Mouse (Mus musculus) R1 (cell line): ENCODE results near the gene Bphl.
"Not testable (repeated sequence)": the region's sequence is repeated elsewhere in the genome, so short reads cannot be mapped to it uniquely, and the experiment has no call there.

Source experiments
- DNase-seq: peaks from one replicate; pipeline ENCODE4 v3.0.0-alpha.2; 2018; ENCODE audit warnings: low read depth, low spot score

Bphl gene

GRCm38 (mm10) chr13:34051692-34052091, 14.3 kb downstream of the Bphl start:
- DNase-seq: no peak

- no peak for DNase-seq
Measured at GRCm38 (mm10) chr13:34053673-34054282, 16.4 kb downstream of the Bphl start.

GRCm38 (mm10) chr13:34054391-34054790, 17.0 kb downstream of the Bphl start:
- peak; percentile 29 for DNase-seq

- no peak for DNase-seq
Measured at GRCm38 (mm10) chr13:34054983-34055382, 17.6 kb downstream of the Bphl start.

GRCm38 (mm10) chr13:34057252-34057651, 19.9 kb downstream of the Bphl start:
- DNase-seq: no peak

DNA sequence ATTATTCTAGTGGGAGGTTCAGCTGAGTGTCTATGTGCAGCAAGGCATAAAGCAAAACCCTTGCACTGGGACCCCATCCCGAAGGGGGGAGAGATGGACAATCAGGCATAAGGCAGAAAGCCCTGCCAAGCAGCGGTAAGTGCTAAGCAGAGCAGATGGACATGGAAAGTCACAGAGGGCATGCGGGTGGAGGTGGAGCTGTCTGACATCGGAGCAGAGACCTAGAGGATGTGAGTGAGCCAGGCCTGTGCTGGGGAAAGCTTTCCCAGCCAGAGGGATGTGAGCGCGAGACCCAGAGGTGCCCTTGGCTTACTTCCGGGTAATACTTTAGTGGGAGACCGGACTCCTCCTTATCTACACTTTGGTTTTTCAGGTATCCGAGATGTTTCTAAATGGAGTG, 22.7 kb downstream of the Bphl start:
- DNase-seq: no peak

DNA sequence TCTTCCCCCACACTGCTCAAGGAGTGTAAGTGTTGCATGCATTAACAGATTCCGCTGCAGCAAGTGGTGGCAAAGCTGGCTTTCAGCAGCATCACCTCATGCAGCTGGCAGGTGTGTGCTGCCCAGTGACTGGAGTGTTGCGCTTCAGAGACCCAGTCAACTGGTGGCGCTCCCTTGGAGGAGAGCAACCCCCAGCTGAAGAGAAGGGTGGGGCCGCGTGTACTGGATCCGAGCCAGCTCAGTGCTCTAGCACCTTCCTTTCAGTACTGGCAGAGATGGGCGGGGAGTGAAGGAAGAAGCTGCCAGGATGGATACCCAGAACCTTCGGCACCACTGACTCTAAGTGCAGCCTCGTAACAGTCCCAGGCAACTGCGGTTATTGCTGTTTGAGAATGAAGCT, 25.1 kb downstream of the Bphl start:
- peak; percentile 40 for DNase-seq

GRCm38 (mm10) chr13:34066351-34066750, 29.0 kb downstream of the Bphl start:
- DNase-seq: no peak

DNA sequence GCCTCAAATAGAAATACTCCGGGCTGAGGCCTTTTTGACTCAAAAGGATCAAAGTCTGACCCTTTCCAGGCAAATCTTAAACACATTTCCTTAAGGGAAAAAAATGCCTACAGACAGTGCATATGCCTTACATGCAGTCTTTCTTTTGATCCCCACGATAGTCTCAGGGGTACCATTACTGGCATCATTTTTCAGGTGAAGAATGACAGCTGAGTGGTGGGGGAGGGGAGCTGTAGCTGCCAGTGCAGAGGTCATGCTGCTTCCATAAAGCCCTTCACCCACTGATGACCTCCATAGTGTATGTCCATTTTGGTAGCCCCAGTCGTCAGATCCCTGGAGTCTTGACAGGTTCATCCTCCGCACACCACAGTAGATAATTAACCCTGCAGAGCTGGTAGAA, 32.9 kb downstream of the Bphl start:
- DNase-seq: no peak

DNA sequence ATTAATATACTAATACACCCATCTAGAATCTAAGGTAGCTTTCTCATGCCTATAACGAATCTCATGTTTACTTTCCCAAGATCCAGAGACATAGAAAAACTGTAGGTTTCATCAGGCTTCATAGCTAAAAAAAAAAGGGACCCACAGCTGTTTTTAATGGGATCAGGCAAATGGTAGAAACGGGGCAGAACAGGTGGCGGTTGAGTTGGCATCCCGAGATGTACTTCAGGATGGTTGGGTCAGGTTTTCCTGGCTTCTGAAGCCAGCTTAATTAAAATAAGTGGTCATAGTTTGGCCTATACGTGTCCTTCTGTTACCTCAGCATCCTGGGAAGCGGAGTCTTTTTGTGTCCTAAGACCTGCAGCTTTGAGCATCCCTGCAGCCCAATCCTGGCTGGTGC, 34.4 kb downstream of the Bphl start:
- no peak for DNase-seq

GRCm38 (mm10) chr13:34072847-34073246, 35.5 kb downstream of the Bphl start:
- DNase-seq: peak; percentile 31

- not testable (repeated sequence) for DNase-seq
Measured at GRCm38 (mm10) chr13:34074441-34074840, 37.0 kb downstream of the Bphl start.

GRCm38 (mm10) chr13:34075893-34076292, 38.5 kb downstream of the Bphl start:
- DNase-seq: not testable (repeated sequence)

DNA sequence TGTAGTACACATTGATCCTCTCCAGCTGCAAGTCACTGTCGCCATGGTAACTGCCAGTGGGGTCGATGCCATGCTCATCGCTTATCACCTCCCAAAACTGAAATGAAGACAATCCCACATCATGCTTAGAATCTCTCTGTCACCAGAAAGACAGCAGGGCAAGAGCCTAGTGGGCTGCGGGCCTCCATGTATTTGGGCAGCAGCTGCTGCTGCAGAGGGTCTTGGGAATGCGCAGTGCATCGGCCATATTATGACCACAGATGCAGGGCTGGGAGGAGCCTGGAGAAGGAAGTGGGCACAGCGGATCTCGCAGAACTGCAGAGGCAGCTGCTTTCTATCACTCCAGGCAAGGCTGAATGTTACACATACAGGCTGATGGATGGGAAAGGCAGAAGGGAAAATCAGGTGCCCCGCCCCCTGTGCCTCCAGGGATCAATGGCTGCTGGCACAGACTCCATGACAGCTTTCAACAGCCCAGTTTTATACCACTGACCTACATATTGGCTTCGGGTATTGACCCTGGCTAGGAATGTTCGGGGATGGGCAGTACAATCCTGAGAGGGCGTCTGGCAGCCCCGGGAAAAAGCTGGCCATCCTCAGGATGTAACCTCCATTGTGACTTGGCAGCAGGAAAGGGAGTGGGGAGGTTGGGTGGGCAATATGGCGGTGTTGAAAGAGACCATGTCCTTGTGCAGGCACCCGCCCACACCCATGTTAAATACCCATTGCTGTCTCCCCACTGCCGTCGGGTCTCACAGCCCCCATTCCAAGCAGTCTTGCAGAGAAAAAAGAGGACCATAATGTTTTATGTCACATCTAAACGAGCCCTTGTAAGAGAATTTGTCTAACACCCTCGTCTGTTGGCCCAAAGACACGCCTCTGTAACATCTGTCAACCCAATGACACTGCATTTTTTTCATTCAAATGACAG, 39.4 kb downstream of the Bphl start:
- peak; percentile 51 for DNase-seq

- DNase-seq: peak; percentile 81
Measured at GRCm38 (mm10) chr13:34077492-34078271, 40.3 kb downstream of the Bphl start, which contains the start of gene Tubb2a. Gene Tubb2a, minus strand, starts transcription at chr13:34078007.

DNA sequence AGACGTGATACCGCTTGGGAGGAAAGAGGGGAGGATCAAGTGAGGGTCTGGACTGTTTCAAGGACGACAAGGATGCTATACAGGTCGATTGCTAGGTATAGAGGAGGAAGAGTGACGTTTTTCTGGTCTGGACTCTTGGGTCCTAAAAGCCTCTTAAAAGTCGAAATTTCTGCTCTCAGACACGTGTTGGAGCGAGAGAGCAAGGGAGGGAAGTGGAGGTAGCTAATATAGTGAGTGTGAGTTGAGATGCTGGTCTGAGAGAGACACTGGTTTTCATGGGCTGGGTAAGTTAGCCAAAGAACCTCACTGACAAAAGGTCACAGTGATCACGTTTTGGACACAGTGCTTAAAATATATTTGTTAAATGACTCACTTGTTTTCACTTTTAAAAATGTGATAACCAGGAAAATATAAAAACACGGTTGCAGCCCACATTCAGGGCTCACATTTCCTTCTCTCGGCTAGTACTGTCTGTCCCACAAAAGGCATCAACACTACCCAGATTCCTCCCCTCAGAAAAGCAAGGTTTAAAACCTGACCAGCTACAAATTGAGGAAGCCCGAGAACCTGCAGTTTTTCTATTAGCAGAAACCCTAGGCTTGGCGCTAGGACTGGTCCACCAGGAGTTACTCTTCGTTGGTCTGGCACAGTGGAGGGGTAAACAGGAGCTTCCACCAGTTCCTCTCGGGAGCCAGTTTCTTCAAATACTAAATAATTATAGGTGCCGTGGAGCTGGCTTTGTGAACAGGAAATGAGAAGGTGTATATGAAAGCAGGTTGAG, 41.3 kb downstream of the Bphl start:
- no peak for DNase-seq

GRCm38 (mm10) chr13:34079801-34080200, 42.4 kb downstream of the Bphl start:
- no peak for DNase-seq

DNA sequence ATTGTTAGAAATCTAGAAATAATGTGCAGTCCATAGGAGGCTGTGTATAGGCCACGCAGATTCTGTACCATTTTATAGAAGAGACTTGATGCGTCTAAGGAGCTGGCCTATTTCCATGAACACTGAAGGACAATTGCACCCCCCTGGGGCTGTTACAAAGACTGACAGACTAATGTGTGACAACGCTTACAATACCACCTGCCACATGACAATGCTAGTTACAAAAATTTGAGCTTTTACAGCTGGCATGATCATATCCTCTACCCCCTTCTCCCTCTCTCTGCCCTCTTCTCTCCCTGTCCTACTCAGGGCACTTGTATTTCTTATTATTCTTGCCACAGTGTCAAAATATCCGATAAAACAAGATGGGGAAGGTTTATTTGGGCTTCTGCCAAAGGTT, 44.5 kb downstream of the Bphl start:
- no peak for DNase-seq

DNA sequence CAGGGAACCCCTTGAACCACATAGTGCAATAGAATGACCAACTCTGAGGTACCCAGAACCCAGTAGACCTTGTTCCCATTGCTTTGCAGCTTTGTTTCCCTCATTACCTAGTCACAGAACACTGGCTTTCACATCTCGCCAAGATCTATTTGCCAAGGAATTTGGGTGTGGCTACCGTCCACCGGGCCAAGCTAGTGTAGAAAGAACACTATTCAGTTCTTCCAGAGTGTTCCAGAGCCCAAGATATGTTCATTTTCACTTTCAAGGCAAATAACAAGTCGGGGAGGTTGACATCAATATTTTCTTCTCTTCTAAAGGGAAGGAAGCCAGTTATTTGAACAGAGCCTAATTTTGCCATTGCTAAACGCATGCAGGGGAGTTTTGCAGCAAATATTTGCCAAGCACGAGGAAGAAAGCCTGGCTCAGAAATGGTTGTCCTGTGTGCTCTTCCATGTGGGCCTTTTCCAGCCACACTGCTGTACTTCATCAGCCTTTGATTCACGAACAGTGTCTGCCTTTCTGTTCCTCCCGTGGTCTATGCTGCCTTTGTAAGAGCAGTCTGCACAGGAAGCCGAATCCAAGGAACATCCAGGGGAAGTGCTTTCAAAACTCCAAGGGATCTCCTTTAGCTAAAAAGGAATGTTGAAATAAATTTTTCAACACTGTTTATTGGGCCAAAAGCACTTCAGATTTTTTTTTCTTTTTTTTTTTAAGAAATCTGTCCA, 46.8 kb downstream of the Bphl start:
- peak; percentile 57 for DNase-seq

DNA sequence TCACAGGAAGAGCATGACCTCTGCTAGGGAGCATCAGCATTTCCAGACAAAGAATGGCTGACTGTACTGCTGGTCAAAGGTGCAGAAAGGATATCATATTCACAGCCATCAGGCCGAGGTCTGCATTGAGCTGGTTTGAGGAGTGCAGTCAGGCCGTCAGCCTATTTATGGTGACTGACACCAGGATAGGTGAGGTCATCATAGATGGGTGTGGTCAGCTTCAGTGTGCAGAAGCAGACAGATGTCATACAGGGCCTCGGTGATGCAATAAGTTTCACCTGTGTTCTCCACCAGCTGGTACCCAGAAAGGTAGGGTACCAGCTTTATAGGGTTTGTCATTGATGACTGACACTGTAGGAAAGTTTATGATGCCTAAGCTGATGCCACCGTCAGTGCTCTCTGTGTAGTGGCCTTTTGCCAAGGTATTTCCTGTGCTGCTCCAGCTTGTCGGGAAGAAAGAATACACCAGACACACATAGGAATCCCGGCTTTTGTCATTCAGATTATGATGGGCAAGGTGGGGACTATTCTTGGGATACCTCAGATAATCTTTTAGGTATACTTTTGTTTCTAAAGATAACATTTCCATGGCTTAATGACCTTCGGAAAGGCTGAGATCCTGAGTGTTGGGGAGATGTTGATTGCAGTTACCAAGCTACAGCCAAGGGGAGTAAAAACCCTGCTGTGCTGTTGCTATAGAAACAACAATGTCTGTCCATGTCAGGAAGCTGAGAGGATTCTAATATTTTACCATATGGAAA, 49.8 kb downstream of the Bphl start:
- peak; percentile 92 for DNase-seq
